15 mouse cellular contexts compared by ENCODE assay signal in the genomic region with DNA sequence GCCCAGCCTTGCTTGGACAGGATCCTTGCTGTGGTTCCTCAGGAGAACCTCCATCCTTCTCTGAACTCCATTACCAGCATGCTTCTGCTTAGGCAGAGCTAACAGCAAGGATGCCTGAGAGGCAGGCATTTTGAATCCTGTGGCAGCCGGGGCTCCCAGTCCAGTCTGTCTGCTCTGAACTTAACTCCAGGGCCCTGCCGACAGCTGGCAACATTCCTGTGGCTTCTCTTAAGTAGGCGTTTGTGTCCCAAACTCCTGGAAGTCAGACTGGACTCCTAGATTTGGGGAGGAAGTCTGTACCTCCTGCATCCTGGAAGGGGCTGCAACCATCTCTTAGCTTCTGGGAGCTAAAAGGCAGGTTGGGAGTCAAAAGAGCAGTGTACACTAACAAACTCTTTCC. TPM values are rescaled to one million over a fixed set of nuclear protein-coding genes. Genes with fewer than 3 reads are reported as not detected.
A peak's percentile ranks its signal among the peaks of the same experiment; 100 is the strongest.
DNase-seq lines count a peak whose midpoint lies in the region; ATAC-seq and TF ChIP-seq lines count a peak whose summit lies in the region.
"Had no signal": no experiment of that assay in that cellular context is flagged by ENCODE, and none has a peak within 500 bp of the region (broad histone marks: within the 10 kb centered on the region; RNA-seq: fewer than 3 reads in every experiment).

No protein-coding gene starts in this region.

- no peak overlapping the region for H3K9ac ChIP-seq in kidney, postnatal 0 days (ENCODE audit: low read depth, low read length)
- no peak overlapping the region for H3K9ac ChIP-seq in kidney, embryonic 16.5 days (replicated peaks; ENCODE audit: low read length)
- no peak overlapping the region for H3K9ac ChIP-seq in embryonic facial prominence, embryonic 15.5 days
- H3K9ac ChIP-seq: liver, embryonic 13.5 days; stomach, embryonic 15.5 days had no signal

- H3K4me3 ChIP-seq in kidney, postnatal 0 days (replicated peaks; ENCODE audit: low read depth, low read length), result no peak overlapping the region
- H3K4me3 ChIP-seq in kidney, embryonic 16.5 days (ENCODE audit: low read length), result no peak overlapping the region
- no peak overlapping the region for H3K4me3 ChIP-seq in embryonic facial prominence, embryonic 15.5 days (replicated peaks)
- H3K4me3 ChIP-seq: liver, embryonic 13.5 days; megakaryocyte, embryonic 14.5 days; stomach, embryonic 15.5 days had no signal

- WGBS in kidney, postnatal 0 days, result 56% methylated on average over 3 of the region's 3 CpGs
- 52% methylated on average over 3 of the region's 3 CpGs for WGBS in kidney, embryonic 16.5 days
- 17% methylated on average over 3 of the region's 3 CpGs for WGBS in embryonic facial prominence, embryonic 15.5 days

- no peak for ATAC-seq in kidney, postnatal 0 days (replicated peaks; ENCODE audit: low FRiP score, low read depth)
- ATAC-seq in kidney, embryonic 16.5 days (ENCODE audit: low FRiP score, low TSS enrichment), result no peak
- no peak for ATAC-seq in embryonic facial prominence, embryonic 15.5 days (ENCODE audit: insufficient number of reproducible peaks, low FRiP score, low TSS enrichment, low read depth)
- ATAC-seq: hindbrain, embryonic 16.5 days had no signal

- H3K27ac ChIP-seq in kidney, postnatal 0 days, result no peak overlapping the region
- H3K27ac ChIP-seq in kidney, embryonic 16.5 days (ENCODE audit: low read length), result no peak overlapping the region
- peak overlapping the region; percentile 48 for H3K27ac ChIP-seq in embryonic facial prominence, embryonic 15.5 days (replicated peaks)
- H3K27ac ChIP-seq: liver, embryonic 13.5 days; stomach, embryonic 15.5 days had no signal

- no peaks in the 10 kb centered on the region for H3K27me3 ChIP-seq in kidney, postnatal 0 days (ENCODE audit: insufficient read depth, low read length)
- no peaks in the 10 kb centered on the region for H3K27me3 ChIP-seq in kidney, embryonic 16.5 days (ENCODE audit: insufficient read depth, low read length)
- no peaks in the 10 kb centered on the region for H3K27me3 ChIP-seq in embryonic facial prominence, embryonic 15.5 days

- H3K9me3 ChIP-seq in kidney, postnatal 0 days (replicated peaks; ENCODE audit: low read length), result no peaks in the 10 kb centered on the region
- no peaks in the 10 kb centered on the region for H3K9me3 ChIP-seq in kidney, embryonic 16.5 days (ENCODE audit: low read length)
- H3K9me3 ChIP-seq in embryonic facial prominence, embryonic 15.5 days (replicated peaks), result no peaks in the 10 kb centered on the region
- H3K9me3 ChIP-seq: liver, embryonic 13.5 days; megakaryocyte, embryonic 14.5 days; stomach, embryonic 15.5 days had no signal

- peak; percentile 21 for DNase-seq in kidney, postnatal 0 days (ENCODE audit: low spot score)
- peak; percentile 62 for DNase-seq in adipocyte (ENCODE audit: low spot score)
- DNase-seq in lung, postnatal 10 days, result peak; percentile 64
- DNase-seq in ovary, postnatal 10 days (ENCODE audit: low spot score), result no peak
- no peak for DNase-seq in layer of hippocampus, postnatal 10 days (ENCODE audit: low spot score in 2 of 2)
- DNase-seq: adrenal gland, postnatal 14 days; cerebellum, adult 9-11 months; heart, adult 18-20 months; liver, embryonic 13.5 days; thymus, postnatal 14 days had no signal

- 0 out of 2 replicates have a peak, but pooled peaks cover 2% of the 10 kb centered on the region for H3K36me3 ChIP-seq in kidney, postnatal 0 days (ENCODE audit: insufficient read depth, low read length)
- peaks cover 20% of the 10 kb centered on the region; the same call in 1 of the 2 replicates for H3K36me3 ChIP-seq in kidney, embryonic 16.5 days (ENCODE audit: insufficient read depth, low read length)
- peaks cover 23% of the 10 kb centered on the region for H3K36me3 ChIP-seq in embryonic facial prominence, embryonic 15.5 days

- no peak for TF ChIP-seq CTCF in kidney, postnatal 0 days (IDR thresholded peaks at IDR 0.05; ENCODE audit: low read depth)

- no peak overlapping the region for H3K4me2 ChIP-seq in kidney, postnatal 0 days (ENCODE audit: low read length)
- H3K4me2 ChIP-seq in kidney, embryonic 16.5 days (replicated peaks; ENCODE audit: low read depth, low read length), result no peak overlapping the region
- no peak overlapping the region for H3K4me2 ChIP-seq in embryonic facial prominence, embryonic 15.5 days (replicated peaks)
- H3K4me2 ChIP-seq: liver, embryonic 13.5 days; stomach, embryonic 15.5 days had no signal

- H3K4me1 ChIP-seq in kidney, postnatal 0 days (replicated peaks; ENCODE audit: insufficient read depth, low read length), result peaks cover 3% of the 10 kb centered on the region; the same call in 1 of the 2 replicates
- H3K4me1 ChIP-seq in kidney, embryonic 16.5 days (ENCODE audit: insufficient read depth, low read length), result peaks cover 29% of the 10 kb centered on the region
- peaks cover 49% of the 10 kb centered on the region for H3K4me1 ChIP-seq in embryonic facial prominence, embryonic 15.5 days

RNA-seq across cellular contexts. Expression of a gene that starts 3.0 kb away (rescaled TPM):
- 9.5 TPM in 2 replicates for polyA plus RNA-seq in kidney, postnatal 0 days (2015; fragmentation: Nextera tagmentation; extraction: Ambion mirVana)
- 20.3 and 21.3 TPM in 2 replicates for polyA plus RNA-seq in kidney, embryonic 16.5 days (2015; fragmentation: Nextera tagmentation; extraction: Ambion mirVana)
- 34.5 and 35.7 TPM in 2 replicates for polyA plus RNA-seq in embryonic facial prominence, embryonic 15.5 days (2015; fragmentation: Nextera tagmentation; extraction: Ambion mirVana)
- total RNA-seq in layer of hippocampus, postnatal 10 days (2021), result 1 to 10 TPM; 8.9 to 9.3 TPM

Comparison
In these comparisons a context has a peak if more than half of its experiments do, and no peak if none do; other contexts are left out.
1. DNase-seq: peak in kidney, postnatal 0 days (single experiment), adipocyte (single experiment) and lung, postnatal 10 days (single experiment); none in ovary, postnatal 10 days (single experiment) and layer of hippocampus, postnatal 10 days (0 of 2).